Mouse (Mus musculus): Measurements from ENCODE around the gene 1700066M21Rik. TPM values are rescaled to one million over a fixed set of nuclear protein-coding genes. Genes with fewer than 3 reads are reported as not detected.

The 1700066M21Rik gene
- polyA plus RNA-seq, 1 experiment from 2014 or later, result 13.6 TPM

DNA sequence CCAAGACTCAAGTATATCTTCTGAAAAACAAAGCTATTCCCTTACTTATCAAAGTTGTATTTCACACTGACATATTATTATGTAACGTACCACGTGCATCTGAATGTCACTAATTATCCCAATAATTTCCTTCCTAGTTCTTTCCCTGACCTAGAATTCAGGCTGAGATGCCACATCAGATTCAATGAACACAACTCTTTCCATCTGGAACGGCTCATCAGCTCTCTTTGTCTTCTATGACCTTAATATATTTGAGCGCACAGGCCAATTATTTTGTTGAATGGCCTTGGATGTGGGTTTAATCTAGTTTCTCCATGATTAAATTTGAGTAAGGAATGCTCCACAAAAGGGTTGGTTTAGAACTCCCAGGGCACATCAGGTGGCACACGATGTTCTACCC, 24.7 kb downstream of the 1700066M21Rik start:
- Histone ChIP-seq H3K27ac (replicated peaks; ENCODE audit: low read depth, low read length) (no peak overlapping the region), H3K9me3 (ENCODE audit: control insufficient read depth, low read length) (no peaks in the 10 kb centered on the region), H3K9ac (ENCODE audit: low read length) (no peak overlapping the region), H3K36me3 (ENCODE audit: control insufficient read depth, insufficient read depth, low read length) (no peaks in the 10 kb centered on the region; the same call in 1 of the 2 replicates), H3K27me3 (ENCODE audit: control insufficient read depth, insufficient read depth, low read length) (no peaks in the 10 kb centered on the region), H3K4me3 (ENCODE audit: low read depth, low read length) (no peak overlapping the region), H3K4me2 (ENCODE audit: low read depth, severe bottlenecking) (no peak overlapping the region), H3K4me1 (ENCODE audit: control insufficient read depth, insufficient read depth, low read length) (0 out of 2 replicates have a peak, but pooled peaks cover 3% of the 10 kb centered on the region)
- 94% methylated on average over 5 of the region's 5 CpGs for WGBS
- DNase-seq (ENCODE audit: low spot score) (no peak), ATAC-seq (ENCODE audit: insufficient number of reproducible peaks, low FRiP score, low TSS enrichment, low read depth) (no peak)

DNA sequence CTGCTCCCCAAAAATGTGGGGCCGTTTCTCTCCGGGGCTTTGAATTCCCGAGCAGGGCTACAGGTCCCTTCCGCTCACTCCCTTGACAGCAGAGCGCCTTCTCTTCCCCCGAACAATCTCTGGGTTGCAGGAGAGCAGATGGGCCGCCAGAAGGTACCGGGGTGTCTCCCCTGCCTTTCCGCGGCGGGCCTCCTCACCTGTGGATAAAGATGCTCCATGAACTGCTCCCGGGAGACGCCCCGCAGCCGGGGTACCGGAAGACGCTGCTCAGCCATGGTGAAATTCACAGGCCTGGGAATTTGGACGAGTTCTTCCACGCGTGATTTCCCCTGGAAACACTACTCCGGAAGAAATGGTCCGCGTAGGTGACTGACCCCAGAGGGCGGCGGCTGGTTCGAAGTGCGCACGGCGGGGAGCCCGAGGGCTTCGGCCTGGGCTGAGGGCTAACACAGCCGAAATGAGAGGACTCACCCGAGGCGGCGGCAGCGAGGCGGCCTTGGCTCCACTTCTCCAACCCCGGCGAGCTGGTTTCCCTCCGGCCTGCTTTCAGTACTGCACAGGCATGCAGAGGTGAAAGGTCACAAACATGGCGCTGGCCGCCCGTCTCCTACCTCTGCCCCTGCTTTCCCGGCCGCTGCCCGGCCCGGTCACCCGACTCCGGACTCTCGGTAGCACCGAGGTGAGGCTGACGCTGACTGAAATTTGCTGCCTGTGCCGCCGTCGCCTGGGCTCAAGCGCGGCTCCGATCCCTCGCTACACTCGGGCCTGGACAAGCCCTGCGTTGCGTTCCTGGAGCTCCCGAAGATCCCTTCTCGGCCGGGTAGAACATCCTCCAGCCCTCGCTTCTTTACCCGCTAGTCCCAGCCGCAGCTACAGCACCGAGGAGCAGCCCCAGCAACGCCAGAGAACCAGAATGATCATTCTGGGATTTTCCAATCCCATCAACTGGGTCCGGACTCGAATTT, 29.0 kb downstream of the 1700066M21Rik start, which contains the start of the genes Maip1 and Tyw5:
Gene Maip1, plus strand, starts transcription at position 142 of the 965 bp plus-strand sequence.
Gene Tyw5, minus strand, starts transcription at position 915 of the 965 bp plus-strand sequence.
- peak; percentile 88 for DNase-seq (ENCODE audit: low spot score)
- Histone ChIP-seq H3K9me3 (ENCODE audit: control insufficient read depth, low read length) (no peaks in the 10 kb centered on the region), H3K27me3 (ENCODE audit: control insufficient read depth, insufficient read depth, low read length) (no peaks in the 10 kb centered on the region), H3K4me3 (ENCODE audit: low read depth, low read length) (peak within 1 kb of the TSS; percentile 64), H3K9ac (ENCODE audit: low read length) (peak within 1 kb of the TSS; percentile 96), H3K4me2 (ENCODE audit: low read depth, severe bottlenecking) (peak within 1 kb of the TSS; percentile 69), H3K27ac (replicated peaks; ENCODE audit: low read depth, low read length) (peak within 1 kb of the TSS; percentile 78), H3K4me1 (ENCODE audit: control insufficient read depth, insufficient read depth, low read length) (peaks cover 12% of the 10 kb centered on the region; the same call in 1 of the 2 replicates), H3K36me3 (ENCODE audit: control insufficient read depth, insufficient read depth, low read length) (no peaks in the 10 kb centered on the region)
- ATAC-seq (ENCODE audit: insufficient number of reproducible peaks, low FRiP score, low TSS enrichment, low read depth), result peak; percentile 91
- under 1% methylated on average over 71 of the region's 72 CpGs for WGBS

DNA sequence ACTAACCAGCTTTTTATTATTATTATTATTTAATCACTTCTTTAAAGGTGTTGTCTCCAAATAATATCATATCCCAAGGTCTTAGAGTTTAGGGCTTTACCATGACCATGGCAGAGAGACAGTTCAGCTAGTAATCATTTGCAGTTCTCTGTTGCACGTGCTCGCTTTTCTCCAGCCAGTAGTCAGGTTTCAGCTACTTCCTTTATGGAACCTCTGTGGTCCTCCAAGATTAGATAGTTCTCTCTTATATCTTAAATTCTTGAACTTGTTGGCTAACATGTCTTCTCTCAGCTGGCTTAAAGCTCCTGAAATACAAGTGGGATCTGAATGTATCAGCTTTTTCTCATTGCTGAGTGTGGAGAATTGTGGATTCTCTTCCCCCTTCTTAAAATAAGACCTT, 31.6 kb downstream of the 1700066M21Rik start:
- no peak overlapping the region for H3K4me3 ChIP-seq (ENCODE audit: low read depth, low read length)
- DNase-seq (ENCODE audit: low spot score) (no peak), ATAC-seq (ENCODE audit: insufficient number of reproducible peaks, low FRiP score, low TSS enrichment, low read depth) (no peak)
- H3K27ac ChIP-seq (replicated peaks; ENCODE audit: low read depth, low read length), result no peak overlapping the region
- peaks cover 12% of the 10 kb centered on the region; the same call in 1 of the 2 replicates for H3K4me1 ChIP-seq (ENCODE audit: control insufficient read depth, insufficient read depth, low read length)
- no peaks in the 10 kb centered on the region for H3K27me3 ChIP-seq (ENCODE audit: control insufficient read depth, insufficient read depth, low read length)
- no peak overlapping the region for H3K9ac ChIP-seq (ENCODE audit: low read length)
- H3K4me2 ChIP-seq (ENCODE audit: low read depth, severe bottlenecking), result no peak overlapping the region
- WGBS, result 94% methylated on average over 2 of the region's 2 CpGs
- peaks cover 3% of the 10 kb centered on the region; the same call in 1 of the 2 replicates for H3K36me3 ChIP-seq (ENCODE audit: control insufficient read depth, insufficient read depth, low read length)
- no peaks in the 10 kb centered on the region for H3K9me3 ChIP-seq (ENCODE audit: control insufficient read depth, low read length)

- Histone ChIP-seq H3K27me3 (ENCODE audit: control insufficient read depth, insufficient read depth, low read length) (no peaks in the 10 kb centered on the region), H3K9me3 (ENCODE audit: control insufficient read depth, low read length) (no peaks in the 10 kb centered on the region), H3K4me3 (ENCODE audit: low read depth, low read length) (no peak overlapping the region), H3K4me1 (ENCODE audit: control insufficient read depth, insufficient read depth, low read length) (0 out of 2 replicates have a peak, but pooled peaks cover 2% of the 10 kb centered on the region), H3K9ac (ENCODE audit: low read length) (no peak overlapping the region), H3K27ac (replicated peaks; ENCODE audit: low read depth, low read length) (no peak overlapping the region), H3K4me2 (ENCODE audit: low read depth, severe bottlenecking) (no peak overlapping the region), H3K36me3 (ENCODE audit: control insufficient read depth, insufficient read depth, low read length) (peaks cover 7% of the 10 kb centered on the region; the same call in 1 of the 2 replicates)
- ATAC-seq (ENCODE audit: insufficient number of reproducible peaks, low FRiP score, low TSS enrichment, low read depth), result no peak
- 87% methylated on average over 2 of the region's 2 CpGs for WGBS
- no peak for DNase-seq (ENCODE audit: low spot score)
Observed at GRCm38 (mm10) chr1:57413397-57413796, 36.0 kb downstream of the 1700066M21Rik start.

- WGBS, result 30% methylated on average over 1 of the region's 1 CpGs
- no peaks in the 10 kb centered on the region for H3K4me1 ChIP-seq (ENCODE audit: control insufficient read depth, insufficient read depth, low read length)
- DNase-seq (ENCODE audit: low spot score), result no peak
- ATAC-seq (ENCODE audit: insufficient number of reproducible peaks, low FRiP score, low TSS enrichment, low read depth), result no peak
- no peak overlapping the region for H3K4me2 ChIP-seq (ENCODE audit: low read depth, severe bottlenecking)
- no peak overlapping the region for H3K4me3 ChIP-seq (ENCODE audit: low read depth, low read length)
- no peak overlapping the region for H3K9ac ChIP-seq (ENCODE audit: low read length)
- no peaks in the 10 kb centered on the region for H3K9me3 ChIP-seq (ENCODE audit: control insufficient read depth, low read length)
- no peaks in the 10 kb centered on the region for H3K27me3 ChIP-seq (ENCODE audit: control insufficient read depth, insufficient read depth, low read length)
- no peaks in the 10 kb centered on the region for H3K36me3 ChIP-seq (ENCODE audit: control insufficient read depth, insufficient read depth, low read length)
- H3K27ac ChIP-seq (replicated peaks; ENCODE audit: low read depth, low read length), result no peak overlapping the region
Observed at GRCm38 (mm10) chr1:57423696-57424095, 46.3 kb downstream of the 1700066M21Rik start.

- no peaks in the 10 kb centered on the region for H3K9me3 ChIP-seq (ENCODE audit: control insufficient read depth, low read length)
- H3K4me1 ChIP-seq (ENCODE audit: control insufficient read depth, insufficient read depth, low read length), result peaks cover 4% of the 10 kb centered on the region; the same call in 1 of the 2 replicates
- no peak overlapping the region for H3K4me2 ChIP-seq (ENCODE audit: low read depth, severe bottlenecking)
- DNase-seq (ENCODE audit: low spot score), result peak; percentile 94
- no peak overlapping the region for H3K27ac ChIP-seq (replicated peaks; ENCODE audit: low read depth, low read length)
- H3K4me3 ChIP-seq (ENCODE audit: low read depth, low read length), result no peak overlapping the region
- no peaks in the 10 kb centered on the region for H3K27me3 ChIP-seq (ENCODE audit: control insufficient read depth, insufficient read depth, low read length)
- WGBS, result 56% methylated on average over 16 of the region's 16 CpGs
- peak; percentile 81; the same call in 1 of the 2 replicates for ATAC-seq (ENCODE audit: insufficient number of reproducible peaks, low FRiP score, low TSS enrichment, low read depth)
- H3K36me3 ChIP-seq (ENCODE audit: control insufficient read depth, insufficient read depth, low read length), result no peaks in the 10 kb centered on the region
- H3K9ac ChIP-seq (ENCODE audit: low read length), result no peak overlapping the region
Observed at GRCm38 (mm10) chr1:57428368-57429308, 51.2 kb downstream of the 1700066M21Rik start.

DNA sequence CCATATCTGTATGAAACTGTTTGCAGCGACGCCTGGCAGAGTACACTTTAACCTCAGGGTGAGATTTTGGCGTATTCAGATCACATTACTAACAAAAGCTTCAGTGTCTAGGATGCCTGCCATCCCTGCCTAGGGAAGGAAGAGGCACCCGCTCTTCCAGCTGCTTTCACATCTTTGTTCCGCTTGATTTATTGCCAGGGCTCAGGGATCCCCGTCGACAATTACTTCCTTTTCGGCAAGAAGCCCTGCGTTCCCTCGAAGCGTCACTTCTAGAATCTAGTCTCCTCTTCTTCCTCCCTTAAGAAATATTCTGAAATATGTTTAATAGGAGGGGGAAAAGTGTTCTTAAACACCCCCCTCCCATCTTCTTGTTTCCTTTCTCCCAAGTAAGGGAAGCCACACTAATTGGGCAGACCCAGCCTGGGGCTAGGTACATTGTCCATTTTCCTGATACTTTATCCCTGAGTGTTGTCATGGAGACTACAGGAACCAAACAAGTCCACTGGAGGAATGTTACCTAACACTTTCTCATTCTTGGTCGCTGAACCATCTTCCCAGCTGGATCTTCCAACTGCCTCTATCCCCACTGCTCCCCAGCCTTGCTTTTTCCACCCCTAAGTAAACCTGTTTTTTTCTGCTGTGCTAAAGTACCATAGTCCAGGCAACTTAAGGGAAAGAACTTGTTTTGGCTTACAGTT, 52.5 kb downstream of the 1700066M21Rik start:
- H3K27me3 ChIP-seq (ENCODE audit: control insufficient read depth, insufficient read depth, low read length), result no peaks in the 10 kb centered on the region
- H3K4me3 ChIP-seq (ENCODE audit: low read depth, low read length), result no peak overlapping the region
- ATAC-seq (ENCODE audit: insufficient number of reproducible peaks, low FRiP score, low TSS enrichment, low read depth), result no peak
- H3K36me3 ChIP-seq (ENCODE audit: control insufficient read depth, insufficient read depth, low read length), result no peaks in the 10 kb centered on the region
- H3K4me1 ChIP-seq (ENCODE audit: control insufficient read depth, insufficient read depth, low read length), result peaks cover 4% of the 10 kb centered on the region; the same call in 1 of the 2 replicates
- peak; percentile 45 for DNase-seq (ENCODE audit: low spot score)
- no peaks in the 10 kb centered on the region for H3K9me3 ChIP-seq (ENCODE audit: control insufficient read depth, low read length)
- no peak overlapping the region for H3K9ac ChIP-seq (ENCODE audit: low read length)
- H3K4me2 ChIP-seq (ENCODE audit: low read depth, severe bottlenecking), result peak overlapping the region; percentile 33; the same call in 1 of the 2 replicates
- no peak overlapping the region for H3K27ac ChIP-seq (replicated peaks; ENCODE audit: low read depth, low read length)
- 8% methylated on average over 12 of the region's 12 CpGs for WGBS

Measured in limb, embryonic 11.5 days (tissue).